Mouse (Mus musculus): ENCODE data around the gene Grm5.

Grm5 gene

GRCm38 (mm10) chr7:87937415-87937814 is 353.4 kb downstream of the Grm5 start:
- no peak for DNase-seq

GRCm38 (mm10) chr7:87938265-87938664 is 354.3 kb downstream of the Grm5 start:
- DNase-seq = no peak

DNA sequence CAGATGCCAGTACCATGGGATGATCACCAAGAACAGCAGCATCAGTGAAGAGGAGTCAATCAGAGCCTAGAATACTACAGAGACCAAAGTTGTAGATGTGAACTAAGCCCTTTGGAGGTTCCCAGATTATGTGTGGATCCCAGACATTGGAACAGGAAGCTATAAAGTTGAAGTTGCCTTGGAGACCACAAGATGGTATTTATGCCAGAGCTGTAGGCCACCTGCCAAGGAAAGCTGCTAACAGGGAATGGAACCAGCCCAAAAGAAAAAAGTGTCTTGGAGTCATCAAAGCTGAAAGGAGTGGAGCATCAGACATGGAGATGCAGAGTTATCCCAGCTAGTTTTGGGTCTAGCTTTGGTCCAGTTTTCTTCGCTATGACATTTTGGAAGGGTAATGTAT is 366.2 kb downstream of the Grm5 start:
- peak; percentile 66 for DNase-seq

GRCm38 (mm10) chr7:87973216-87973615 is 389.2 kb downstream of the Grm5 start:
- DNase-seq = no peak

GRCm38 (mm10) chr7:87975041-87975440 is 391.1 kb downstream of the Grm5 start:
- no peak for DNase-seq

DNA sequence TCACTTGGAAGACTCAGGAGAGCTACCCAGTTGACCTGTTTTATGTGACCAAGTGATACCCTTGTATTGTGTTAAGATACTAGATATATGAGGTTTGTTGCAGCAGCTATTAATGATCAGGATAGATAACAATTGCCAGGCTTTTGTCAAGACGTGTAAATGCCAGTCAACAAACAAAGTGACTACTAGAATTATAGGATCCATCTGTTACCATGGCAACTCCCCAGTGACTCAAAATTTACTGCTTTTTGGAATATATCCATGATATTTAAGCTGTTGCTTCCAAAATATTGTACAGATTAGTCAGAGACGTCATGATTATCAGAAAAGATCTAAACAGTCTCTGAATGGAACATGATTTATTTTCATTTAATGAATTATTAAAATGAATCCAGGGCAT is 399.5 kb downstream of the Grm5 start:
- DNase-seq = no peak

GRCm38 (mm10) chr7:88014451-88014850 is 430.5 kb downstream of the Grm5 start:
- DNase-seq = no peak

GRCm38 (mm10) chr7:88027411-88028132 is 443.6 kb downstream of the Grm5 start:
- DNase-seq = no peak

DNA sequence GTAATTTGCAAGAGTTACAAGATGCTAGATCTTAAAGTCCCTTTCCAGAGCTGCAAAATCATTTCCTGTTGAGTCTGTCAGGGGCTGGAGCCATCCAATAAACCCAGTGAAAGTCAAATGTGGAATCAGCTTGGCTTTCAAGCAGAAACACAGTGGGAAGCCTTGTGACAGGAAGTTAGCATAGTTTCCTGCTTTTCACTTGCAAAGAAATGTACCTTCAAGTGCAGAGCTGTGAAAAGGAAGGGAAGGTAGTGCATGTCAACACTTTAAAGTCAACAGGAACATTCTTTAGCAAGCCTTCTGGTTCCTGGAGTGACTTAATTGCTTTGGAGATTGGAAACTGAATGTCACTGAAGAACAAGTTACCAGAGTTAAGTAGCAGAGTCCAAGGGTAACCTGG is 463.4 kb downstream of the Grm5 start:
- DNase-seq = no peak

GRCm38 (mm10) chr7:88054224-88054938 is 470.4 kb downstream of the Grm5 start:
- DNase-seq = no peak

DNA sequence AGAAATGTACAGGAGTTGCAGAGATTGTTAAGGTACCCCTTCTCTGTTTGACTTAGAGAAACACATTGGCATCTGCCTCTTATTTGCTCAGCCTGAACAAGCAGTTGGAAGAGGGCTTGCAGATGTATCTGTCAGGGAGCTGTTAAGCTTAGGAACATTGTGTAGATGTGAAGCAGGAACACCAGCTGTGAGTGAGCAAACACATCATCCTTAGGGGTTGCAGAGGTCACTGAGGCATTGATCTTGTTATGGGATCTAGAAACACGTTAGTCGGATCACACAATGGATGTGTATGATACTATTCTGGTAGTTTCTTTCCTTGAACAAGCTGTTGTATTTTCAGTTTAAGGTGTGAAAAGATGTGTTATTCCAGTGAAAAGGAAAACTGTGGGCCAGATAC is 472.5 kb downstream of the Grm5 start:
- no peak for DNase-seq

GRCm38 (mm10) chr7:88091115-88091514 is 507.1 kb downstream of the Grm5 start:
- DNase-seq = no peak

DNA sequence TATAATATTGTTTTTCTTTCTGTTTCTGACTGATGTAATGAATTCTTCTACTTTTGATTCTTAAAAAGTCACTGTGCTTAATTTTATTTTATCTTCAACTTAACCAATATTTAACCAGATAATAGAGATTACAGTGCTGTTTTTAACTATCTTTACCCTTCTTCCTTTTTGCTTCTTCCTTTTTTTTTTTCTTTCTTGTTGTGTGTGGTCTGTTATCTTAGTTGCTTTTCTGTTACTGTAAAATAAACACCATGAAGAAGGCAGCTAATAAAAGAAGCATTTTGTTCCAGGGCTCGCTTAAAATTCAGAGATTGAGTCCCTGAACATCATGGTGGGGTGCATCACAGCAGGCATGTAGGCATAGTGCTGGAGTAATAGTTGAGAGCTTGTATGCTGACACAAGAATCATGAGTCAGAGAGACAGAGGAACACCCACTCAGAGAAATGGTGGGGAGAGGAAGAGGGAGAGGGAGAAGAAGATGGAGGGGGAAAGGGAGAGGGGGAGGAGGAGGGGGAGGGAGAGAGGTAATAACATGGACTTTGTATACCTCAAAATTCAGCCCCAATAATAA is 512.7 kb downstream of the Grm5 start:
- no peak for DNase-seq

DNA sequence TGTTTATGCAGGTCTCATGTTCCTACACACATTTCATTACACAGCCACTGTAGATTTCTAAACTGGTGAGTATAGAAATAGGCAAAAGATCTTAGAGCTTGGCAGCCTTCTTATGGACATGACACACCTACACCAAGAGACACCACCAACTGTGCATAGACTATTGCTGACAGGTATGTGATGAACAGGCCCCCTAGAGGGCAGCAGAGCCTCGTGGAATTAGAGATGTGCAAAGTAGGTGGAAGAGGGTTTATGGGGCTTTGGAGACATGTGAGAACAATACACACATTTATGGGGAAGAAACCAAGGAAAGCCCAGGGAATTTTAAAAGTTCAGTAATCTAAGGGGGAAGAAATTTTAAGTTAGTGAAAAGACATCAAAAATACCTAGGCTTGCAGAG is 513.7 kb downstream of the Grm5 start:
- DNase-seq = peak; percentile 55

GRCm38 (mm10) chr7:88116724-88117409 is 532.9 kb downstream of the Grm5 start:
- DNase-seq = no peak

DNA sequence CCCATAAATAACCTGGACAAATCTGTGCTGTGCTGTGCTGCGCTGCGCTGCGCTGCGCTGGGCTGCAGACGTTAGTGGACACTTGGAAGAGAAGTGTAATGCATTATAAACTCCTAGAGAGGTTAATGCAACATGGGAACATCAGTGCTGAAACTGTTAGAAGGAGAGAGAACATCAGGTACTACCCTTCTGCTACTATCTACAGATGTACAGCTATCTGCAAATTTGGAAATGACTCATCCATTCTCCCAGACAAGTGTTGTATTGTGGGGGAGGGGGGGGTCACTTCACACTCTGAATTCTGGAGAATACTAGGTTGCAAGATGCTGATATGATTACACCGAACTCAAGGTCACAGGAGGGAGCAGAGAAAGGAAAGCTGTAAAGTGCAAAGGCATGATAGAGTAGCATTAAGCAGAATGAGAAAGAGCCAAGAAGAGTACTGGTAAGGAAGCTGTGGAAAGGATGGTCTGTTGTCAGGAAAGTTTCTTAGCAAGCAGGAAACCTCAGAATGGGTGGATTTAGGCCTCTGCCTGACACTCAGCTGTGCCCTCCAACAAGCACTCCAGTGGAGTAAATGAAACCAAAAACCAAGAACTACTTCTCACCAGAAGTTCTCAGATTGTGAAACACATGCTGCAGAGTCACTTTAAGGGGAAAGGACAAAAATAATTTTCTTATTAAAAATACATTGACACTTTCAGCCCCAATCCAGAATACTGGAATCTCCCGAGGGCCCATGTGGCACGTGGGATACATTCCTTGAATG is 544.3 kb downstream of the Grm5 start:
- no peak for DNase-seq

DNA sequence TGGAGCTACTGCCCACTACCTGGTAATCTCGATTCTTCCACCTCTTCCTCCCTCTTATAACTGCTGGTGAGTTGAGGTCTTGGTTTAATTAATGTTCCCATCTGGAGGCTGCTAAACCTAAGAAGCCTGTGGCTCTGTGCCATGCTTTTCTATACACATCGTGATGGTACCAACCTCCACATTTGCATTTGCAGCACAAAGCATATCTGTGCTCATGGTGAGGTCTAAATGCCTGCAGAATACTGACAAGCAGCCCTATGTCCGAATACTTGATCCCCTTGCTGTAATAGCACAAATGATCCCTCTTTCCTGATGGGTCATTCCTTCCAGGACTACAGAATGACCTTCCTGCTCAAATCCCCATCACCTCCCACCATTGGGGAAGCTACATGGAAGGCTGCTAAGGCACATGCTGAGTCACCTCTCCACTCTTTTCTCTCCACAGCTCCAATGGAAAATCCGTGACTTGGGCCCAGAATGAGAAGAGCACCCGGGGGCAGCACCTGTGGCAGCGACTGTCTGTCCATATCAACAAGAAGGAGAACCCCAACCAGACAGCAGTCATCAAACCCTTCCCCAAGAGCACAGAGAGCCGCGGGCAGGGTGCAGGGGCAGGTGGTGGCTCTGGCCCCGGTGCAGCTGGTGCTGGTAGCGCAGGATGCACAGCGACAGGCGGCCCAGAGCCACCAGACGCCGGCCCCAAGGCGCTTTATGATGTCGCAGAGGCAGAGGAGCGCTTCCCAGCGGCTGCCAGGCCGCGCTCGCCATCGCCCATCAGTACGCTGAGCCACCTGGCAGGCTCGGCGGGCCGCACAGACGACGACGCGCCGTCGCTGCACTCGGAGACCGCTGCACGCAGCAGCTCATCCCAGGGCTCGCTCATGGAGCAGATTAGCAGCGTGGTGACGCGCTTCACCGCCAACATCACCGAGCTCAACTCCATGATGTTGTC is 545.8 kb downstream of the Grm5 start:
- DNase-seq = peak; percentile 41

DNA sequence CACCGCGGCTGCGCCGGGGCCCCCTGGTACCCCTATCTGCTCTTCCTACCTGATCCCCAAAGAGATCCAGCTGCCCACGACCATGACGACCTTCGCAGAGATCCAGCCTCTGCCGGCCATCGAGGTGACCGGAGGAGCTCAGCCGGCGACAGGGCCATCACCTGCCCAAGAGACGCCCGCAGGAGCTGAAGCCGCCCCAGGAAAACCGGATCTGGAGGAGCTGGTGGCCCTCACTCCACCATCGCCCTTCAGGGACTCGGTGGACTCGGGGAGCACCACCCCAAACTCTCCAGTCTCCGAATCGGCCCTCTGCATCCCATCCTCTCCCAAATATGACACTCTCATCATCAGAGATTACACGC is 546.5 kb downstream of the Grm5 start:
- no peak for DNase-seq

- no peak for DNase-seq
These were observed 575.7 kb downstream of the Grm5 start for GRCm38 (mm10) chr7:88159542-88160241.

GRCm38 (mm10) chr7:88161586-88161985 is 577.6 kb downstream of the Grm5 start:
- DNase-seq = no peak
